Mouse (Mus musculus): ENCODE measurements around the gene Cdc5l. TPM values are rescaled to one million over a fixed set of nuclear protein-coding genes. Genes with fewer than 3 reads are reported as not detected.
"Not testable (repeated sequence)": the region's sequence is repeated elsewhere in the genome, so short reads cannot be mapped to it uniquely, and the experiment has no call there.

The Cdc5l gene
- polyA plus RNA-seq, 1 experiment from 2014 or later: 84.0 TPM

DNA sequence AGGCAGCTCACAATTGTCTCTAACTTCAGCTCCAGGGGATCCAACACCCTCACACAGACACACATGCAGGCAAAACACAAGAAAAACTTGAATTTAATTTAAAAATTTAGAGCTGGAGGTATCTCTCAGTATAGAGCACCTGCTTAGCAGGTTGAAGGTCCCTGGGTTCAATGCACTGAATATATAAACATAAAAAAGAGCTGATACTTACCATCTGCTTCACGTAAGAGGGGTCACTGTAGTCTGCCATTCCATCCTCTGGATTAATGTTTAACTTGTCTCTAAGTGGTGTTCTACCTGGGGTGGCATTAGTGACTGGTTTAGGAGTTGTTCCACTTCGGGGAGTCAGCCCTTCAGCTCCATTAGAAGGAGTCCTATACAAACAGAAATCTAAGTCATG, 21.9 kb downstream of the Cdc5l start:
- not testable (repeated sequence) for DNase-seq (ENCODE audit: low spot score); H3K9me3 ChIP-seq (ENCODE audit: control insufficient read depth, low read length)
- 87% methylated on average over 2 of the region's 2 CpGs for WGBS

DNA sequence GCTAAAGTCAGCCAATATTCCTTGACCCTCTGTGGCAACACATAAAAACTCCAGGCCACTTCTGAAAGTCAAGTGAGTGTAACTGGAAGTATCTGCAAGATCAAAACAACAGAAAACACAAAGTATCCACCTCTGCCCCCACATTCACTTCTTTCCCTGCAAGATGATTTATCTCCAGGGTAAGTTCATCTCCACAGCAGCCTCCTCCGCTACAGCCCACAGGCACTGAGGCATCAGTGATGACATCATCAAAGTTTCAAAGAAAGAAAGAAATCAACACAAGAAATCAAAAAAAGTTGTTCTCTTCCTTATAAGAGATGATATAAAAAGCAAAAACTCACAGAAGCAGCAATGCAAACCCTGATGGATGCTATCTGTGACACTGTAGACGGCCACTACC, 24.8 kb downstream of the Cdc5l start:
- H3K4me3 ChIP-seq (ENCODE audit: low read depth, low read length): no peak overlapping the region
- no peaks in the 10 kb centered on the region for H3K4me1 ChIP-seq (ENCODE audit: control insufficient read depth, insufficient read depth, low read length)
- no peak for DNase-seq (ENCODE audit: low spot score)
- H3K36me3 ChIP-seq (ENCODE audit: control insufficient read depth, insufficient read depth, low read length): peaks cover 16% of the 10 kb centered on the region
- H3K27ac ChIP-seq (ENCODE audit: low read depth, low read length): no peak overlapping the region
- H3K9ac ChIP-seq (ENCODE audit: low read length): no peak overlapping the region
- no peaks in the 10 kb centered on the region for H3K9me3 ChIP-seq (ENCODE audit: control insufficient read depth, low read length)
- WGBS: 93% methylated on average over 2 of the region's 2 CpGs
- H3K27me3 ChIP-seq (ENCODE audit: control insufficient read depth, insufficient read depth, low read length): no peaks in the 10 kb centered on the region
- H3K4me2 ChIP-seq (ENCODE audit: low read depth): no peak overlapping the region
- ATAC-seq (ENCODE audit: insufficient read depth, low FRiP score, low TSS enrichment): no peak

More for the DNA sequence above, 21.9 kb downstream of the Cdc5l start:
- H3K36me3 ChIP-seq (ENCODE audit: control insufficient read depth, insufficient read depth, low read length): peaks cover 18% of the 10 kb centered on the region
- H3K4me3 ChIP-seq (ENCODE audit: low read depth, low read length); H3K4me2 ChIP-seq (ENCODE audit: low read depth); H3K4me1 ChIP-seq (ENCODE audit: control insufficient read depth, insufficient read depth, low read length); H3K27ac ChIP-seq (ENCODE audit: low read depth, low read length); ATAC-seq (ENCODE audit: insufficient read depth, low FRiP score, low TSS enrichment); H3K9ac ChIP-seq (ENCODE audit: low read length); H3K27me3 ChIP-seq (ENCODE audit: control insufficient read depth, insufficient read depth, low read length): not testable (repeated sequence)

DNA sequence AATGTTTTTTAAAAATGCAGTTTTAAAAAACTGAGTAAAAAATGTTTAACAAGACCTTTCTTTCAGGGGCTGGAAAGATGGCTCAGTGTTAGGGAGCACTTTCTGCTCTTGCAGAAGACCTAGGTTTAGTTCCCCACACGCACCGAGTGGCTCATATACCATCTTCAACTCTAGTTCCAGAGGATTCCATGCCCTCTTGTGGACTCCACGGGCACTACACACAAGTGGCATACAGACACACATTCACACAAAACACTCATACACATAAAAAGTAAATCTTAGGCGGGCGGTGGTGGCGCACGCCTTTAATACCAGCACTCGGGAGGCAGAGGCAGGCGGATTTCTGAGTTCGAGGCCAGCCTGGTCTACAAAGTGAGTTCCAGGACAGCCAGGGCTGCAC, 27.3 kb downstream of the Cdc5l start:
- H3K4me3 ChIP-seq (ENCODE audit: low read depth, low read length): no peak overlapping the region
- H3K4me1 ChIP-seq (ENCODE audit: control insufficient read depth, insufficient read depth, low read length): no peaks in the 10 kb centered on the region
- no peak overlapping the region for H3K4me2 ChIP-seq (ENCODE audit: low read depth)
- H3K9ac ChIP-seq (ENCODE audit: low read length): no peak overlapping the region
- H3K36me3 ChIP-seq (ENCODE audit: control insufficient read depth, insufficient read depth, low read length): peaks cover 13% of the 10 kb centered on the region
- over 99% methylated on average over 10 of the region's 10 CpGs for WGBS
- H3K27me3 ChIP-seq (ENCODE audit: control insufficient read depth, insufficient read depth, low read length): no peaks in the 10 kb centered on the region
- DNase-seq (ENCODE audit: low spot score) (no peak), ATAC-seq (ENCODE audit: insufficient read depth, low FRiP score, low TSS enrichment) (no peak)
- no peaks in the 10 kb centered on the region for H3K9me3 ChIP-seq (ENCODE audit: control insufficient read depth, low read length)
- no peak overlapping the region for H3K27ac ChIP-seq (ENCODE audit: low read depth, low read length)

DNA sequence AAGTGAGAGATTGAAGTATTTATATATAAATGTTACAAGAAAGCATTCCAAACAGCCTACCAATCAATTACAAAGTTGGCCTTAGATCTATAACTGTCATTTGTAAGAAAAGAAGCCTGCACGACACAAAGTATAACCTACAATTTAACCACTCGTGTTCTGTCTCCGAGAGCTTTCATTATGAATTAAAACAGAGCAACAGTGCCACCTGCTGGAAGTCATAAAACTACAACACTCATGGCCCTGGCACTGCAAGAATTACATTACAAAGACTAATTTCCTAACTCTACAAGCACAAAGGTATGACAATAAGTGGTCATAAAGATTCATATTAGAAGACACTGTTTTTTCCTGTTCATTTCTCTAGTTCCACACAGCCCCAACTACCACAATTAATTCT, 30.3 kb downstream of the Cdc5l start:
- 36% methylated on average over 3 of the region's 3 CpGs for WGBS
- ATAC-seq (ENCODE audit: insufficient read depth, low FRiP score, low TSS enrichment): no peak
- H3K9ac ChIP-seq (ENCODE audit: low read length): no peak overlapping the region
- DNase-seq (ENCODE audit: low spot score): peak; percentile 33
- 0 out of 2 replicates have a peak, but pooled peaks cover 3% of the 10 kb centered on the region for H3K4me1 ChIP-seq (ENCODE audit: control insufficient read depth, insufficient read depth, low read length)
- no peaks in the 10 kb centered on the region for H3K27me3 ChIP-seq (ENCODE audit: control insufficient read depth, insufficient read depth, low read length)
- H3K4me3 ChIP-seq (ENCODE audit: low read depth, low read length): no peak overlapping the region
- no peaks in the 10 kb centered on the region for H3K9me3 ChIP-seq (ENCODE audit: control insufficient read depth, low read length)
- H3K4me2 ChIP-seq (ENCODE audit: low read depth): no peak overlapping the region
- H3K36me3 ChIP-seq (ENCODE audit: control insufficient read depth, insufficient read depth, low read length): peaks cover 8% of the 10 kb centered on the region
- H3K27ac ChIP-seq (ENCODE audit: low read depth, low read length): no peak overlapping the region

DNA sequence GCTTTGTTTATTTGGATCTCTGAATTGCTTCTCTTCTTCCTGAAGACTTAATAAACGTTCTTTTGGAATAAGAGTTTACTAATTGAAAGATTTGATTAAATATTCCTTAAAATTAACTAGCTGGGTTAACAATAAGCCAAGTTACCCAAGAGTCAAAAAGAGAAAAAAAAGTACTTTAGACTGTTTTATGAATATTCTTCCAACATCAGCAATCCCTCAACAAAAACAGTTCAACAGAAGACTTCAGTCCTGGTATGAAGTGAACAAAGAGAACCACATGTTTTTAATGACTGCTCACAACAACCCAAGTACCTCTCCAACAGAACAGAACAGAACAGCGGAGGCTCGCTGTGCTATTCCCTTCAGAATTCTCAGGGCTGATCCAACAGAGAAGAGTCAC, 30.9 kb downstream of the Cdc5l start:
- Histone ChIP-seq H3K27ac (ENCODE audit: low read depth, low read length) (no peak overlapping the region), H3K4me3 (ENCODE audit: low read depth, low read length) (no peak overlapping the region), H3K9me3 (ENCODE audit: control insufficient read depth, low read length) (no peaks in the 10 kb centered on the region), H3K4me2 (ENCODE audit: low read depth) (no peak overlapping the region), H3K27me3 (ENCODE audit: control insufficient read depth, insufficient read depth, low read length) (no peaks in the 10 kb centered on the region), H3K36me3 (ENCODE audit: control insufficient read depth, insufficient read depth, low read length) (peaks cover 8% of the 10 kb centered on the region), H3K9ac (ENCODE audit: low read length) (no peak overlapping the region), H3K4me1 (ENCODE audit: control insufficient read depth, insufficient read depth, low read length) (0 out of 2 replicates have a peak, but pooled peaks cover 3% of the 10 kb centered on the region)
- WGBS: 80% methylated on average over 3 of the region's 3 CpGs
- ATAC-seq (ENCODE audit: insufficient read depth, low FRiP score, low TSS enrichment): no peak
- no peak for DNase-seq (ENCODE audit: low spot score)

DNA sequence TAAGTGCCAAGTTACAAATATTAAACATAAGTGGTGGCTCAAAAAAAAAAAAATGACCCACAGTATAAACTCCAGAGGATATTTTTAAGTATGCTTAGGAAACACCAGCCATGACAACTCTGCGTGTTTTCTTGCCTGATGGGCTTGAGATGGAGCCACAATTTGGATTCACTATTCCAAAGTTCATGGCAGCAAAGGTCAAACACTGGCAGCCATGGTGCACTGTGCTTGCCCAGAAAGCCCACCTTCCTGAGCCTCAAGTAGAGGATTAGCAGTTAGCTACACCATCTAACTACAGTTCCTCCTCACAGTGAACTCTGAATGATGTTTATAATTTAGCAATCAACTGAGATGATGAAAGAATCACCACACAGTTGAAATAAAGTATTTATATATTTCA, 31.4 kb downstream of the Cdc5l start:
- H3K4me2 ChIP-seq (ENCODE audit: low read depth): no peak overlapping the region
- H3K9me3 ChIP-seq (ENCODE audit: control insufficient read depth, low read length): no peaks in the 10 kb centered on the region
- peaks cover 4% of the 10 kb centered on the region for H3K36me3 ChIP-seq (ENCODE audit: control insufficient read depth, insufficient read depth, low read length)
- DNase-seq (ENCODE audit: low spot score) (no peak), ATAC-seq (ENCODE audit: insufficient read depth, low FRiP score, low TSS enrichment) (no peak)
- 88% methylated on average over 1 of the region's 1 CpGs for WGBS
- H3K27me3 ChIP-seq (ENCODE audit: control insufficient read depth, insufficient read depth, low read length): no peaks in the 10 kb centered on the region
- no peak overlapping the region for H3K27ac ChIP-seq (ENCODE audit: low read depth, low read length)
- H3K4me1 ChIP-seq (ENCODE audit: control insufficient read depth, insufficient read depth, low read length): 0 out of 2 replicates have a peak, but pooled peaks cover 3% of the 10 kb centered on the region
- no peak overlapping the region for H3K9ac ChIP-seq (ENCODE audit: low read length)
- H3K4me3 ChIP-seq (ENCODE audit: low read depth, low read length): no peak overlapping the region

DNA sequence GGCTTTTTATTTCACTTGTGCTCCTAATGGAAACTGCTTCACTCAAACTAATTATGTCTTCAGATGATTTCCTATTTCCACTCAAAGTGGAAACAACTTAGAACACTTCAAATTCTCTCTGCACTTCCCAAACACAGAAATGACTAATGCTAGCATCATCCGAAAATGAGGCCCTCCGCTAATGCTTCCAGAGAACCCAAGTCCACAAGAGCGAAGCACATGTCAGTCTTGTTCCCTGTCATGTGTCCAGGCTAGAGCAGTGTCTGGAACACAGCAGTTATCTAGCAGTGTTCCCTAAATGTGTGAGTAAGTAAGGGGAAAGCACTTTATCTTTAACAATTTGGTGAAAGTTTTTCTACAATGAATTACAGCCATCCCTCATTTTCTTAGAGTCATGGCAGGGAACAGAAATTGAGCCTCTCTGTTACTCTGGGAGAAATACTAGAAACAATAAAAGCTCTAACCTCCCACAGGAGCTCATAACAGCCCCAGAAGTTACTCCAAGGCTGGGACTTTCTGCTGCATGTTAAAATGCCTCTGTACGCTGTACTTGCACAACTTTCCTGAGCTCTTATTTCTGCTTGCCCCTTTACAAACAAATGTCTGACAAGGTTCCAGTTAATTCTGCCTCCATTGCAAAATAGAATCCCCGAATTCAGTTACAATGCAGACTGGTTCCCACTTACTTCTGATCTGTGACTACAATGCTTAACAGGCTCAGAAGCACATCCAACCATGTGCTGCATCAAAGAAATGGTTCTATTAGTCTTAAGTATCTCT, 32.2 kb downstream of the Cdc5l start:
- H3K4me3 ChIP-seq (ENCODE audit: low read depth, low read length): no peak overlapping the region
- 96% methylated on average over 5 of the region's 5 CpGs for WGBS
- H3K27ac ChIP-seq (ENCODE audit: low read depth, low read length): no peak overlapping the region
- no peak overlapping the region for H3K4me2 ChIP-seq (ENCODE audit: low read depth)
- H3K27me3 ChIP-seq (ENCODE audit: control insufficient read depth, insufficient read depth, low read length): no peaks in the 10 kb centered on the region
- H3K9me3 ChIP-seq (ENCODE audit: control insufficient read depth, low read length): no peaks in the 10 kb centered on the region
- no peak overlapping the region for H3K9ac ChIP-seq (ENCODE audit: low read length)
- DNase-seq (ENCODE audit: low spot score) (no peak), ATAC-seq (ENCODE audit: insufficient read depth, low FRiP score, low TSS enrichment) (no peak)
- H3K4me1 ChIP-seq (ENCODE audit: control insufficient read depth, insufficient read depth, low read length): 0 out of 2 replicates have a peak, but pooled peaks cover 3% of the 10 kb centered on the region
- peaks cover 2% of the 10 kb centered on the region for H3K36me3 ChIP-seq (ENCODE audit: control insufficient read depth, insufficient read depth, low read length)

DNA sequence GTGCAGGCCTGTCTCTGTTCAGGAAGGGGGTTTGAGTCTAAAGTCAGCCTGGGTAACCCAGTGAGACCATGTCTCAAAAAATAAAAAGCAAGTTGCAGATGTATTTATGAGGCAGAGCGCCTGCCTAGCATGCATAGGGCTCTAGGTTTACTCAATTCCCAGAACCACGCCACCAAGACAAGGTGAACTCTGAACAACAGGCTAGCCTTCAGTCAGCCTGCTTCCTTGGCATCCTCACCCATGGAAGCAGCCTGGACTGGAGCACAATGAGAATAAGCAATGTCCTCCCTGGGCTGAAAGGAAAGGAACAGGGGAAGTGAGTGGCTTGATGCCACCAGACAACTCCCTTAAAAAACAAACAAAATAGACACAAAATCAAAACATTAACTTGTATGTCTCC, 35.5 kb downstream of the Cdc5l start:
- no peak overlapping the region for H3K9ac ChIP-seq (ENCODE audit: low read length)
- 99% methylated on average over 2 of the region's 2 CpGs for WGBS
- no peak overlapping the region for H3K4me3 ChIP-seq (ENCODE audit: low read depth, low read length)
- no peak overlapping the region for H3K4me2 ChIP-seq (ENCODE audit: low read depth)
- H3K4me1 ChIP-seq (ENCODE audit: control insufficient read depth, insufficient read depth, low read length): 0 out of 2 replicates have a peak, but pooled peaks cover 3% of the 10 kb centered on the region
- peaks cover 2% of the 10 kb centered on the region for H3K36me3 ChIP-seq (ENCODE audit: control insufficient read depth, insufficient read depth, low read length)
- DNase-seq (ENCODE audit: low spot score): no peak
- no peaks in the 10 kb centered on the region for H3K9me3 ChIP-seq (ENCODE audit: control insufficient read depth, low read length)
- no peak for ATAC-seq (ENCODE audit: insufficient read depth, low FRiP score, low TSS enrichment)
- no peak overlapping the region for H3K27ac ChIP-seq (ENCODE audit: low read depth, low read length)
- H3K27me3 ChIP-seq (ENCODE audit: control insufficient read depth, insufficient read depth, low read length): no peaks in the 10 kb centered on the region

DNA sequence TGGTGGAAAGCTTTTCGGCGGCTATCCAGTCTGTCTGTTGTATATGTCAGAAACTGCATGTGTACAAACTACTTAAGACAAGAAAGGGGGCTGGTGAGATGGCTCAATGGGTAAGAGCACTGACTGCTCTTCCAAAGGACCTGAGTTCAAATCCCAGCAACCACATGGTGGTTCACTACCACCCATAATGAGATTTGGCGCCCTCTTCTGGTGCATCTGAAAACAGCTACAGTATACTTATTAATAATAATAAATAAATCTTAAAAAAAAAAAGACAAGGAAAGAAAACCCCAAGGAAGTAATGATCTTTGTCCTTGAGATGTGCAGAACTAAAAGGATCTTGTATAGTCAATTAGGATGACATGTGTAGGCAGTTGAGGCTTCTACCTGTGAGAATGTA, 36.0 kb downstream of the Cdc5l start:
- no peaks in the 10 kb centered on the region; the same call in none of the 2 replicates for H3K36me3 ChIP-seq (ENCODE audit: control insufficient read depth, insufficient read depth, low read length)
- WGBS: 74% methylated on average over 3 of the region's 3 CpGs
- no peak overlapping the region for H3K4me3 ChIP-seq (ENCODE audit: low read depth, low read length)
- DNase-seq (ENCODE audit: low spot score): no peak
- H3K27me3 ChIP-seq (ENCODE audit: control insufficient read depth, insufficient read depth, low read length): no peaks in the 10 kb centered on the region
- no peak overlapping the region for H3K27ac ChIP-seq (ENCODE audit: low read depth, low read length)
- H3K4me1 ChIP-seq (ENCODE audit: control insufficient read depth, insufficient read depth, low read length): 0 out of 2 replicates have a peak, but pooled peaks cover 3% of the 10 kb centered on the region
- ATAC-seq (ENCODE audit: insufficient read depth, low FRiP score, low TSS enrichment): no peak
- H3K9ac ChIP-seq (ENCODE audit: low read length): no peak overlapping the region
- no peaks in the 10 kb centered on the region for H3K9me3 ChIP-seq (ENCODE audit: control insufficient read depth, low read length)
- H3K4me2 ChIP-seq (ENCODE audit: low read depth): no peak overlapping the region

Data from neural tube, embryonic 11.5 days (tissue).